Mouse (Mus musculus): Measurements from ENCODE around the gene Dscam. TPM values are rescaled to one million over a fixed set of nuclear protein-coding genes. Genes with fewer than 3 reads are reported as not detected.

Dscam gene
- polyA plus RNA-seq, 1 experiment from 2014 or later, result 4.8 TPM

GRCm38 (mm10) chr16:96973300-96973699 is 197.3 kb downstream of the Dscam start:
- Histone ChIP-seq H3K9me3 (no peaks in the 10 kb centered on the region), H3K4me2 (replicated peaks) (no peak overlapping the region), H3K4me1 (peaks cover 25% of the 10 kb centered on the region; the same call in 1 of the 2 replicates), H3K27ac (replicated peaks) (no peak overlapping the region), H3K36me3 (no peaks in the 10 kb centered on the region), H3K4me3 (no peak overlapping the region), H3K9ac (replicated peaks) (no peak overlapping the region), H3K27me3 (0 out of 2 replicates have a peak, but pooled peaks cover 3% of the 10 kb centered on the region)
- 72% methylated on average over 7 of the region's 7 CpGs for WGBS
- no peak for ATAC-seq (ENCODE audit: low FRiP score, low read depth)

GRCm38 (mm10) chr16:96971768-96972167 is 198.8 kb downstream of the Dscam start:
- ATAC-seq (ENCODE audit: low FRiP score, low read depth), result no peak
- 51% methylated on average over 4 of the region's 4 CpGs for WGBS
- no peaks in the 10 kb centered on the region for H3K9me3 ChIP-seq

GRCm38 (mm10) chr16:96970412-96970811 is 200.1 kb downstream of the Dscam start:
- Histone ChIP-seq H3K4me2 (replicated peaks) (no peak overlapping the region), H3K27ac (replicated peaks) (peak overlapping the region; percentile 63; the same call in 1 of the 2 replicates), H3K9me3 (no peaks in the 10 kb centered on the region), H3K4me3 (no peak overlapping the region), H3K36me3 (no peaks in the 10 kb centered on the region), H3K27me3 (no peaks in the 10 kb centered on the region), H3K9ac (replicated peaks) (no peak overlapping the region), H3K4me1 (peaks cover 25% of the 10 kb centered on the region; the same call in 1 of the 2 replicates)
- WGBS, result 69% methylated on average over 2 of the region's 2 CpGs
- no peak for ATAC-seq (ENCODE audit: low FRiP score, low read depth)

More at GRCm38 (mm10) chr16:96971768-96972167, 198.8 kb downstream of the Dscam start:
- no peaks in the 10 kb centered on the region for H3K36me3 ChIP-seq
- H3K27me3 ChIP-seq, result no peaks in the 10 kb centered on the region
- H3K9ac ChIP-seq (replicated peaks), result no peak overlapping the region
- H3K27ac ChIP-seq (replicated peaks), result peak overlapping the region; percentile 2; the same call in 1 of the 2 replicates
- H3K4me1 ChIP-seq, result peaks cover 25% of the 10 kb centered on the region; the same call in 1 of the 2 replicates
- no peak overlapping the region for H3K4me3 ChIP-seq
- H3K4me2 ChIP-seq (replicated peaks), result no peak overlapping the region

GRCm38 (mm10) chr16:96969643-96970042 is 200.9 kb downstream of the Dscam start:
- ATAC-seq (ENCODE audit: low FRiP score, low read depth), result peak; percentile 62; the same call in 1 of the 2 replicates
- Histone ChIP-seq H3K4me2 (replicated peaks) (no peak overlapping the region), H3K27ac (replicated peaks) (peak overlapping the region; percentile 63), H3K9me3 (no peaks in the 10 kb centered on the region), H3K36me3 (no peaks in the 10 kb centered on the region), H3K4me3 (no peak overlapping the region), H3K9ac (replicated peaks) (no peak overlapping the region), H3K27me3 (no peaks in the 10 kb centered on the region), H3K4me1 (peaks cover 20% of the 10 kb centered on the region; the same call in 1 of the 2 replicates)
- 66% methylated on average over 2 of the region's 2 CpGs for WGBS

- no peaks in the 10 kb centered on the region for H3K36me3 ChIP-seq
- no peaks in the 10 kb centered on the region for H3K27me3 ChIP-seq
- H3K9ac ChIP-seq (replicated peaks), result no peak overlapping the region
- no peaks in the 10 kb centered on the region for H3K9me3 ChIP-seq
- no peak overlapping the region for H3K4me2 ChIP-seq (replicated peaks)
- peak overlapping the region; percentile 25; the same call in 1 of the 2 replicates for H3K27ac ChIP-seq (replicated peaks)
- ATAC-seq (ENCODE audit: low FRiP score, low read depth), result no peak
- 77% methylated on average over 2 of the region's 2 CpGs for WGBS
- H3K4me1 ChIP-seq, result peaks cover 14% of the 10 kb centered on the region; the same call in 1 of the 2 replicates
- H3K4me3 ChIP-seq, result no peak overlapping the region
These were observed 201.6 kb downstream of the Dscam start for GRCm38 (mm10) chr16:96968885-96969480.

- WGBS, result 87% methylated on average over 3 of the region's 3 CpGs
- no peak overlapping the region for H3K27ac ChIP-seq (replicated peaks)
- H3K9ac ChIP-seq (replicated peaks), result no peak overlapping the region
- no peaks in the 10 kb centered on the region for H3K9me3 ChIP-seq
- H3K4me1 ChIP-seq, result no peaks in the 10 kb centered on the region
- no peak for ATAC-seq (ENCODE audit: low FRiP score, low read depth)
- H3K4me3 ChIP-seq, result no peak overlapping the region
- no peak overlapping the region for H3K4me2 ChIP-seq (replicated peaks)
- no peaks in the 10 kb centered on the region for H3K27me3 ChIP-seq
- H3K36me3 ChIP-seq, result no peaks in the 10 kb centered on the region
These were observed 210.9 kb downstream of the Dscam start for GRCm38 (mm10) chr16:96959695-96960094.

- H3K4me1 ChIP-seq, result peaks cover 15% of the 10 kb centered on the region
- H3K9me3 ChIP-seq, result no peaks in the 10 kb centered on the region
- WGBS, result 34% methylated on average over 11 of the region's 11 CpGs
- ATAC-seq (ENCODE audit: low FRiP score, low read depth), result peak; percentile 75
- H3K36me3 ChIP-seq, result no peaks in the 10 kb centered on the region
- H3K4me3 ChIP-seq, result no peak overlapping the region
- H3K9ac ChIP-seq (replicated peaks), result no peak overlapping the region
- H3K4me2 ChIP-seq (replicated peaks), result peak overlapping the region; percentile 15; the same call in 1 of the 2 replicates
- H3K27me3 ChIP-seq, result no peaks in the 10 kb centered on the region
- H3K27ac ChIP-seq (replicated peaks), result peak overlapping the region; percentile 70
These were observed 224.9 kb downstream of the Dscam start for GRCm38 (mm10) chr16:96945468-96946302.

GRCm38 (mm10) chr16:96943648-96944047 is 226.9 kb downstream of the Dscam start:
- no peak for ATAC-seq (ENCODE audit: low FRiP score, low read depth)

GRCm38 (mm10) chr16:96934795-96935194 is 235.8 kb downstream of the Dscam start:
- ATAC-seq (ENCODE audit: low FRiP score, low read depth), result no peak
- Histone ChIP-seq H3K27ac (replicated peaks) (no peak overlapping the region), H3K36me3 (no peaks in the 10 kb centered on the region), H3K4me2 (replicated peaks) (no peak overlapping the region), H3K9ac (replicated peaks) (no peak overlapping the region), H3K4me3 (no peak overlapping the region), H3K9me3 (no peaks in the 10 kb centered on the region), H3K27me3 (no peaks in the 10 kb centered on the region), H3K4me1 (no peaks in the 10 kb centered on the region)
- 93% methylated on average over 2 of the region's 2 CpGs for WGBS

More at GRCm38 (mm10) chr16:96943648-96944047, 226.9 kb downstream of the Dscam start:
- 95% methylated on average over 2 of the region's 2 CpGs for WGBS
- H3K27me3 ChIP-seq, result no peaks in the 10 kb centered on the region
- no peak overlapping the region for H3K9ac ChIP-seq (replicated peaks)
- H3K4me2 ChIP-seq (replicated peaks), result no peak overlapping the region
- peaks cover 15% of the 10 kb centered on the region for H3K4me1 ChIP-seq
- no peak overlapping the region for H3K27ac ChIP-seq (replicated peaks)
- no peak overlapping the region for H3K4me3 ChIP-seq
- no peaks in the 10 kb centered on the region for H3K36me3 ChIP-seq
- H3K9me3 ChIP-seq, result no peaks in the 10 kb centered on the region

GRCm38 (mm10) chr16:96932211-96932610 is 238.3 kb downstream of the Dscam start:
- H3K27ac ChIP-seq (replicated peaks), result no peak overlapping the region
- H3K27me3 ChIP-seq, result no peaks in the 10 kb centered on the region
- H3K9me3 ChIP-seq, result no peaks in the 10 kb centered on the region
- H3K9ac ChIP-seq (replicated peaks), result no peak overlapping the region
- 90% methylated on average over 6 of the region's 6 CpGs for WGBS
- H3K4me1 ChIP-seq, result peaks cover 3% of the 10 kb centered on the region; the same call in 1 of the 2 replicates
- no peak overlapping the region for H3K4me3 ChIP-seq
- H3K4me2 ChIP-seq (replicated peaks), result no peak overlapping the region
- no peak for ATAC-seq (ENCODE audit: low FRiP score, low read depth)
- no peaks in the 10 kb centered on the region for H3K36me3 ChIP-seq

- Histone ChIP-seq H3K4me3 (no peak overlapping the region), H3K9ac (replicated peaks) (no peak overlapping the region), H3K27ac (replicated peaks) (no peak overlapping the region), H3K36me3 (no peaks in the 10 kb centered on the region), H3K9me3 (no peaks in the 10 kb centered on the region), H3K4me2 (replicated peaks) (no peak overlapping the region), H3K27me3 (no peaks in the 10 kb centered on the region), H3K4me1 (peaks cover 7% of the 10 kb centered on the region; the same call in 1 of the 2 replicates)
- no peak for ATAC-seq (ENCODE audit: low FRiP score, low read depth)
- WGBS, result 85% methylated on average over 2 of the region's 2 CpGs
These were observed 238.8 kb downstream of the Dscam start for GRCm38 (mm10) chr16:96931771-96932170.

GRCm38 (mm10) chr16:96928011-96928410 is 242.5 kb downstream of the Dscam start:
- no peak overlapping the region for H3K9ac ChIP-seq (replicated peaks)
- H3K9me3 ChIP-seq, result no peaks in the 10 kb centered on the region
- H3K4me3 ChIP-seq, result no peak overlapping the region
- 81% methylated on average over 1 of the region's 1 CpGs for WGBS
- H3K27me3 ChIP-seq, result no peaks in the 10 kb centered on the region
- ATAC-seq (ENCODE audit: low FRiP score, low read depth), result no peak
- H3K4me1 ChIP-seq, result peaks cover 7% of the 10 kb centered on the region; the same call in 1 of the 2 replicates
- H3K27ac ChIP-seq (replicated peaks), result no peak overlapping the region
- no peak overlapping the region for H3K4me2 ChIP-seq (replicated peaks)
- no peaks in the 10 kb centered on the region for H3K36me3 ChIP-seq
